Mouse (Mus musculus) stomach, embryonic 16.5 days (tissue): ENCODE measurements around the gene Kifc1. TPM values are rescaled to one million over a fixed set of nuclear protein-coding genes. Genes with fewer than 3 reads are reported as not detected.
"Not testable (repeated sequence)": the region's sequence is repeated elsewhere in the genome, so short reads cannot be mapped to it uniquely, and the experiment has no call there.

Experiments
- ATAC-seq: fragments of 200-750 bp; cut with Nextera tagmentation; 2 replicates; pipeline ENCODE4 v1.8.0; 2017; ENCODE audit warnings: moderate number of reproducible peaks, moderate TSS enrichment; ENCODE audit not compliant: insufficient read depth, low FRiP score
- H3K27ac ChIP-seq: fragments of 300-500 bp; sonication (generic); 2 replicates; pipeline ENCODE4 v1.5.1; 2014; ENCODE audit warnings: low read length
- H3K27me3 ChIP-seq: fragments of 300-500 bp; sonication (generic); 2 replicates; pipeline ENCODE4 v1.6.1; 2014; ENCODE audit warnings: low read length, control low read depth, mixed read lengths; ENCODE audit not compliant: control insufficient read depth, insufficient read depth
- H3K36me3 ChIP-seq: fragments of 300-500 bp; sonication (generic); 2 replicates; pipeline ENCODE4 v1.6.1; 2014; ENCODE audit warnings: low read length; ENCODE audit not compliant: control insufficient read depth, insufficient read depth
- H3K4me1 ChIP-seq: fragments of 300-500 bp; sonication (generic); 2 replicates; pipeline ENCODE4 v1.6.1; 2014; ENCODE audit warnings: low read length, control low read depth, mixed read lengths; ENCODE audit not compliant: control insufficient read depth, insufficient read depth
- H3K4me2 ChIP-seq: fragments of 300-500 bp; sonication (generic); 2 replicates; pipeline ENCODE4 v1.6.1; 2014; ENCODE audit warnings: low read depth, low read length, mixed read lengths
- H3K4me3 ChIP-seq: fragments of 300-500 bp; sonication (generic); replicated peaks from 2 replicates; pipeline ENCODE4 v1.5.1; 2014; ENCODE audit warnings: mild to moderate bottlenecking, low read length
- H3K9ac ChIP-seq: fragments of 300-500 bp; sonication (generic); 2 replicates; pipeline ENCODE4 v1.6.1; 2014; ENCODE audit warnings: low read length
- H3K9me3 ChIP-seq: fragments of 300-500 bp; sonication (generic); replicated peaks from 2 replicates; pipeline ENCODE4 v1.6.1; 2016; ENCODE audit warnings: low read length, control low read depth; ENCODE audit not compliant: control insufficient read depth
- WGBS: fragments of 180-500 bp; shearing (Covaris S2); extraction: QIAGEN DNeasy Blood & Tissue Kit; methylation state at CpG from one replicate; pipeline ENCODE4 v1.1.7; 2014; 5-methylcytosine and 5-hydroxymethylcytosine counted together
- polyA plus RNA-seq: library from polyadenylated mRNA; unstranded; fragments of >200 nt; fragmentation: Nextera tagmentation; extraction: Ambion mirVana; gene quantifications from 2 replicates; pipeline ENCODE4 v1.2.1, GENCODE M21; 2015

The Kifc1 gene
- polyA plus RNA-seq, 1 experiment from 2014 or later = 6.9 TPM

GRCm38 (mm10) chr17:33898193-33898592 lies 7.7 kb upstream of the Kifc1 start:
- H3K4me2 ChIP-seq, H3K36me3 ChIP-seq, H3K9me3 ChIP-seq, H3K9ac ChIP-seq, H3K4me3 ChIP-seq, ATAC-seq, H3K27ac ChIP-seq, H3K4me1 ChIP-seq, H3K27me3 ChIP-seq: not testable (repeated sequence)
- whole genome bisulfite sequencing = 68% methylated on average over 4 of the region's 4 CpGs

GRCm38 (mm10) chr17:33897114-33897794 lies 6.8 kb upstream of the Kifc1 start:
- H3K4me3 ChIP-seq = no peak overlapping the region
- 41% methylated on average over 6 of the region's 6 CpGs for WGBS
- ATAC-seq = no peak
- no peaks in the 10 kb centered on the region for H3K27me3 ChIP-seq
- no peak overlapping the region for H3K4me2 ChIP-seq
- 0 out of 2 replicates have a peak, but pooled peaks cover 7% of the 10 kb centered on the region for H3K4me1 ChIP-seq
- no peaks in the 10 kb centered on the region for H3K9me3 ChIP-seq
- H3K9ac ChIP-seq = no peak overlapping the region
- no peak overlapping the region for H3K27ac ChIP-seq
- H3K36me3 ChIP-seq = no peaks in the 10 kb centered on the region

GRCm38 (mm10) chr17:33893011-33893410 lies 2.5 kb upstream of the Kifc1 start:
- H3K9me3 ChIP-seq, H3K27me3 ChIP-seq, H3K9ac ChIP-seq, ATAC-seq, H3K4me2 ChIP-seq, H3K36me3 ChIP-seq, H3K4me3 ChIP-seq, H3K27ac ChIP-seq: not testable (repeated sequence)
- peaks cover 11% of the 10 kb centered on the region for H3K4me1 ChIP-seq
- 62% methylated on average over 4 of the region's 4 CpGs for WGBS

- WGBS = 24% methylated on average over 7 of the region's 7 CpGs
- Histone ChIP-seq H3K9ac (no peak overlapping the region), H3K4me2 (no peak overlapping the region), H3K4me3 (no peak overlapping the region), H3K36me3 (no peaks in the 10 kb centered on the region), H3K27ac (peak overlapping the region; percentile 52), H3K27me3 (no peaks in the 10 kb centered on the region), H3K9me3 (no peaks in the 10 kb centered on the region), H3K4me1 (peaks cover 14% of the 10 kb centered on the region)
- no peak for ATAC-seq
Measured at GRCm38 (mm10) chr17:33892429-33892828, 2.0 kb upstream of the Kifc1 start.

GRCm38 (mm10) chr17:33891892-33892291 lies 1.4 kb upstream of the Kifc1 start:
- H3K4me1 ChIP-seq = peaks cover 14% of the 10 kb centered on the region
- ATAC-seq, H3K9me3 ChIP-seq, H3K4me3 ChIP-seq, H3K9ac ChIP-seq, H3K36me3 ChIP-seq, H3K27ac ChIP-seq, H3K4me2 ChIP-seq, H3K27me3 ChIP-seq: not testable (repeated sequence)
- 63% methylated on average over 6 of the region's 6 CpGs for WGBS

- peaks cover 14% of the 10 kb centered on the region for H3K4me1 ChIP-seq
- 55% methylated on average over 2 of the region's 2 CpGs for WGBS
- no peaks in the 10 kb centered on the region for H3K27me3 ChIP-seq
- no peak overlapping the region for H3K9ac ChIP-seq
- H3K27ac ChIP-seq = no peak overlapping the region
- no peaks in the 10 kb centered on the region for H3K9me3 ChIP-seq
- ATAC-seq = no peak
- H3K4me3 ChIP-seq = no peak overlapping the region
- no peaks in the 10 kb centered on the region for H3K36me3 ChIP-seq
- no peak overlapping the region for H3K4me2 ChIP-seq
Measured at GRCm38 (mm10) chr17:33891357-33891756, 896 bp upstream of the Kifc1 start.

- not testable (repeated sequence) for H3K9me3 ChIP-seq, H3K27ac ChIP-seq, H3K36me3 ChIP-seq, H3K27me3 ChIP-seq
- H3K4me1 ChIP-seq = peaks cover 14% of the 10 kb centered on the region
- peak overlapping the region; percentile 65 for H3K4me3 ChIP-seq
- WGBS = under 1% methylated on average over 44 of the region's 44 CpGs
- peak overlapping the region; percentile 80 for H3K9ac ChIP-seq
- peak; percentile 3 for ATAC-seq
- peak overlapping the region; percentile 65 for H3K4me2 ChIP-seq
Measured at GRCm38 (mm10) chr17:33889941-33890532, 424 bp downstream of the Kifc1 start.

GRCm38 (mm10) chr17:33888230-33888629 lies 2.2 kb downstream of the Kifc1 start:
- not testable (repeated sequence) for H3K9me3 ChIP-seq, ATAC-seq, H3K27me3 ChIP-seq, H3K27ac ChIP-seq, H3K4me3 ChIP-seq, H3K4me2 ChIP-seq, H3K36me3 ChIP-seq, H3K9ac ChIP-seq
- H3K4me1 ChIP-seq = peaks cover 14% of the 10 kb centered on the region

GRCm38 (mm10) chr17:33887802-33888201 lies 2.7 kb downstream of the Kifc1 start:
- not testable (repeated sequence) for H3K36me3 ChIP-seq, H3K9ac ChIP-seq, H3K27ac ChIP-seq, ATAC-seq, H3K4me2 ChIP-seq, H3K9me3 ChIP-seq, H3K4me3 ChIP-seq, H3K27me3 ChIP-seq
- WGBS = 41% methylated on average over 2 of the region's 2 CpGs
- peaks cover 14% of the 10 kb centered on the region for H3K4me1 ChIP-seq
